Mouse (Mus musculus) thymus, postnatal 36 days (tissue): ENCODE data around the gene Mrap2.

ENCODE experiments used
- DNase-seq, 2 experiments: peaks; one replicate each; pipeline ENCODE4 v3.0.0; 2022; ENCODE audit warnings: mixed read lengths in 2 of 2

Mrap2 gene

DNA sequence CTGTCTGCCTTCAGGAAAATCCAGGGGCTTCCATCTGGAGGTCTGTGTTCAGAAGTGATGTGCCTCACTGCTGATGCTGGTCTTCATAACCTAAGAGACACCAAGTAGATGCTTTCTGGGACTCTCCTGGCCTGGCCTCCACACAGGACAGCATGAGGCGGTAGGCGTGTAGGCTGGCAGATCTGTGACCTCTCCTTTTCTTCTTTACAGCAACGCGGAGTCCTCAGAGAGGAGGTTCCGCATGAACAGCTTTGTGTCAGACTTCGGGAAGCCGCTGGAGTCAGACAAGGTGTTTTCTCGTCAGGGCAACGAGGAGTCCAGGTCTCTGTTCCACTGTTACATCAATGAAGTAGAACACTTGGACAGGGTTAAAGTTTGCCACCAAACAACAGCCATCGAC lies 38.1 kb downstream of the Mrap2 start:
- DNase-seq = no peak

- DNase-seq = no peak
Observed at GRCm38 (mm10) chr9:87187336-87187735, 43.2 kb downstream of the Mrap2 start.

GRCm38 (mm10) chr9:87193721-87194120 lies 49.6 kb downstream of the Mrap2 start:
- no peak for DNase-seq

DNA sequence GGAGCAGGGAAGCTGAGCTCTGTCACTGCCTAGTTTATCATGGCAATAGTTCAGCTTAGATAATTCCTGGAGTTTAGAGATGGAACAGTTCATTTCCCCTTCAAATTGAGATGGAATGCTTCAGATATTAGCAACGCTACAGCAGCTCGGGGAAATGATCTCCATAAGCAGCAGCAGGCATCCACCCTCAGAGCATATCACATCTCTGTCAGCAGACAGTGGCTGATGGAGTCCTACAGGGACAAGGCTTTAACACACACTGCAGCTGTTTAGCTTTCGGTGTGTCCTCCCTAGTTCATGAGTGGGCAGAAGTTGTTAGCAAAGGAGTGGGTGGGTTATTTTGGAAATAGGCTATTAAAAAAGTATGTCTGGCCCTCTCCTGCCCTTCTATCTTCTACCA lies 53.2 kb downstream of the Mrap2 start:
- DNase-seq = no peak

DNA sequence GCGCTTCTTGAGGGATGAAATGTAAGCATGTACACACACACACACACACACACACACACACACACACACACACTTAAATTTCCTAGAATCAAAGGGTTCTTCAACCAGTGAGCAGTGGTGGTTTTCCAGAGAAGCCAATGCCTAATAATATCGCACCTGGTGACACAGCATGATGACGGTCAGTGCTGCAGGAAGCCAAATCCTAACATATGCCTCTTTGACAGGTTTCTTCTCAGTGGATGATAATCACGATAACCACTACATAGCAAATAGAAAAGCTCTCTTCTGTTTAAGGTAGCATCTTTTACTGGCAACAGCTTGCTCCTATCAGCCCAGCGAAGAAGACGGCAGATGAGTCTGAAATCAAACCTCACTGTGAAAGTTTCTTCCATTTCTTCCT lies 53.9 kb downstream of the Mrap2 start:
- no peak for DNase-seq

GRCm38 (mm10) chr9:87200426-87200825 lies 56.3 kb downstream of the Mrap2 start:
- no peak for DNase-seq

GRCm38 (mm10) chr9:87200919-87201318 lies 56.8 kb downstream of the Mrap2 start:
- no peak for DNase-seq

DNA sequence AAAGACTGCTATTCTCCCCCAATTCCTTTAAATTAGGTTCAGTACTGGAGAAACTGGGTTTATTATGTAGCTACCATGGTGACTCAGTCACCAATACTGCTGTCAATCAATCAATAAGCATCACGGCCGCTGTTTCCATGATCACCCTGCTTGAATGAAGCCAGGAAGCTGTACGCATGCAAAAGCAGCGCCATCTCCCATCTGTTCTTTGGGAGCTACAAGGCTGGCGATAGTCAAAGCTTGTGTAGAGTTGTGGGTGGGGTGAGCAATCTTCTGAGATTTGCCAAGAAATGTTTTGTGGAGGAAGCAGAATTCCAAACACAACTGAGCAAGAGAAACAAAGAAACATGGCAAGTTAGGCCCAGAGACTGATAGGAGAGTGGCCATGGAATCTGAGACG lies 58.3 kb downstream of the Mrap2 start:
- no peak for DNase-seq

DNA sequence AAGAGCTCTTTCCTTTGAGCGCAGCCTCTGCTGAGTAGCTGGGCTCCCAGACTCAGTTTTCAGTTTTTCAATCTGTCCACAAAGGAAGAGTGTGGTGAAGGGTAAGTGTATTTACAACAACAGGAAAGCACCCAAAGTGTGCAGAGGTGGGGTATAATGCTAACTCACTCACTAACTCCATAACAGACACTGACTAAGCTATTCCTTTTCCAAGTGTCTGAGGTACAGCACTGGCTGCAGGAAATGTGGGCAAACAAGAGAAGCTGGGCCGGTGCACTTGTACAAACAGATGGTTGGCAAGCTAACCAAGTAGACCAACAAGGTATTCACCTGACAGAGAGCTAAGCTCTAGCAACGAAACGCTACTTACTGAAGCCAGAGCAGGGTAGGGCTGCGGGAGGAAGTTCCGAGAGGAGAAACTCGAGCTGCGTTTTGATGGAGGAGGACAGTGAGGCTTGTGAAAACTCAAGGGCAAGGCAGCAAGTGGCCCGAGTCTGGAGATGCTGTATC lies 66.8 kb downstream of the Mrap2 start:
- no peak for DNase-seq

DNA sequence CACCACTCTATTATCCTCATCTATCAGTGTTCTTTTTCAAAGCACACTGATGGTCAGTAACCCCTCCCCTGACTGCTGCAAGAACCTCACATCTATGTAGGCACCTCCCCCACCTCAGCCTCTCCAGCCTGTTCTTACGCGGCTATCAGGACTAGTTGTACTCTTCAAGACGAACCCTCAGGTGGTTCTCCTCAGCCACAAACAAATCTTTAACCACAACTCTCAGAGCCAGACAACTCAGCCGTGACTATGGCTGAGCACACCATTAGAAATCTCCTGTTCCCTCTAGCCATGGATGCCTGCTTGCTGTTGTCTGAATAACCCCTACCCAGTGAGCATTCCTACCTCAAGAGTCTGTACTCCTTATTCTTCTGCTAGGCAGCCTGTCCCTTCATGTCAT lies 69.1 kb downstream of the Mrap2 start:
- DNase-seq = no peak
